Mouse (Mus musculus) ES-Bruce4 (cell line): ENCODE data around the gene Celf2.

Experiments
- CTCF ChIP-seq: IDR thresholded peaks from one replicate; pipeline ENCODE4 v1.8.1; 2011; ENCODE audit warnings: low read depth, low read length
- POLR2A ChIP-seq: IDR thresholded peaks from one replicate; pipeline ENCODE4 v1.8.1; 2011; ENCODE audit warnings: low read length; ENCODE audit not compliant: insufficient read depth

DNA sequence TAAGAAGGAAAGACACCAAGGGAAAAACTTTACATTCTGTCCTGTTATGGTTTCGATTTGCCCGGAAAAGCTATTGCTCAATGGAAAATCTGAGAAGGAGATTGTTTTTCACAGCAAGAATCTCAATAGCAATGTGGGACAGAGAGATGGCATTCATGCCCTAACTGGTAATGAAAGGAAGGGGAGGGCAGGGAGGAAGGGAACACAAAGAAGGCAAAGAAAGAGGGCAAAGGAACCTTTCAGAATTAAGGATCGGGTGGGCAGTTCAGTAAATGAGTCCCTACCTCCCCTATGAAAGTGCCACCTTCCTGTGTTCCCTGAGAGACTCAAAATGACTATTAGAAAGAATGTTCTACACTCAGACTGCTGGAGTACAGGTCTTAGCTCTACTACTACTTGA is 197.6 kb downstream of the Celf2 start:
- no peak for TF ChIP-seq CTCF
- no peak for TF ChIP-seq POLR2A
